Mouse (Mus musculus): Measurements from ENCODE around the gene Pou2f1. TPM values are rescaled to one million over a fixed set of nuclear protein-coding genes. Genes with fewer than 3 reads are reported as not detected.

The Pou2f1 gene
- total and polyA plus RNA-seq, 3 experiments = 4.6 to 10.2 TPM; not detected in 1

DNA sequence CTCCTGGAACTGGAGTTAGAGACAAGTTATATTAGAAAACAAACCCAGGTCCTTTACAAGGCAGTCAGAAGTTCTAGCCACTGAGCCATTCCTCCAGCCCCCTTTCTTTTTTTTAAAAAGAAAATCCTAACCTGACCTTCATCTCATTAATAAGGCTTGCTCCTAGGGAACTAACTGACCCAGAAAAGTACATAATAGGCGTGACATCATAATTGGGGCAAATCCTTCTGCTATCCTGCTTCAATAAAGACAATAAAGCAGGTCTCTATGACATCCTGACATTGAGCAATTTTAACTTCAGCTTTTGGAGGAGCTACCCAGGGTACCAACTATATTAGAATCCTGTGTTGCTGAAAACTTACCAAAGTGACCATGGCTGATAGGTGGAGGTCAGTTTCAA lies 98.9 kb downstream of the Pou2f1 start:
- Histone ChIP-seq H3K27me3 (ENCODE audit: control insufficient read depth in 1 of 2, insufficient read depth in 2 of 2, low read length in 2 of 2) (no peaks in the 10 kb centered on the region), H3K4me1 (ENCODE audit: control insufficient read depth in 1 of 2, insufficient read depth in 2 of 2, low read length in 2 of 2) (no peaks in the 10 kb centered on the region), H3K4me3 (ENCODE audit: control insufficient read depth in 1 of 2, insufficient read depth in 1 of 2, low read depth in 2 of 2, low read length in 2 of 2) (no peak overlapping the region), H3K9ac (ENCODE audit: control insufficient read depth, low read depth, low read length, poor library complexity, severe bottlenecking) (no peak overlapping the region), H3K9me3 (replicated peaks; ENCODE audit: insufficient read depth, low read length) (no peaks in the 10 kb centered on the region), H3K36me3 (ENCODE audit: control insufficient read depth in 1 of 2, insufficient read depth in 2 of 2, low read length in 2 of 2) (0 out of 4 replicates have a peak, but pooled peaks cover 0 to 3% of the 10 kb centered on the region in 2 experiments), H3K79me2 (ENCODE audit: control insufficient read depth, insufficient read depth, low read length, poor library complexity) (no peaks in the 10 kb centered on the region), H3K27ac (ENCODE audit: control insufficient read depth, low read depth, low read length) (no peak overlapping the region)
- TF ChIP-seq TCF12 (IDR thresholded peaks at IDR 0.05; ENCODE audit: low read depth, low read length) = no peak
- DNase-seq (ENCODE audit: low read depth, low spot score) = no peak

- peak; percentile 45 for DNase-seq (ENCODE audit: low read depth, low spot score)
- H3K36me3 ChIP-seq (ENCODE audit: control insufficient read depth in 1 of 2, insufficient read depth in 2 of 2, low read length in 2 of 2) = peaks cover 0 to 5% of the 10 kb centered on the region in 2 experiments; a peak in 3 of 4 replicates
- no peaks in the 10 kb centered on the region for H3K4me1 ChIP-seq (ENCODE audit: control insufficient read depth in 1 of 2, insufficient read depth in 2 of 2, low read length in 2 of 2)
- no peak overlapping the region for H3K9ac ChIP-seq (ENCODE audit: control insufficient read depth, low read depth, low read length, poor library complexity, severe bottlenecking)
- no peaks in the 10 kb centered on the region for H3K79me2 ChIP-seq (ENCODE audit: control insufficient read depth, insufficient read depth, low read length, poor library complexity)
- TF ChIP-seq MAX (IDR thresholded peaks at IDR 0.05; ENCODE audit: low read length) (no peak), TAL1 (IDR thresholded peaks at IDR 0.05; ENCODE audit: low read length) (no peak), GABPA (IDR thresholded peaks at IDR 0.05; ENCODE audit: low read depth, low read length) (no peak), POLR2AphosphoS5 (IDR thresholded peaks at IDR 0.05; ENCODE audit: borderline replicate concordance, low read depth, low read length) (no peak), MAFK (IDR thresholded peaks at IDR 0.05; ENCODE audit: borderline replicate concordance, low read depth, low read length) (no peak), ZKSCAN1 (IDR thresholded peaks at IDR 0.05; ENCODE audit: low read depth, low read length) (no peak), NRF1 (IDR thresholded peaks at IDR 0.05; ENCODE audit: insufficient read depth, low read depth, low read length, poor library complexity, severe bottlenecking) (no peak), POLR2AphosphoS2 (IDR thresholded peaks at IDR 0.05; ENCODE audit: low read length) (no peak), RCOR1 (IDR thresholded peaks at IDR 0.05; ENCODE audit: low read depth, low read length) (no peak), SMC3 (IDR thresholded peaks at IDR 0.05; ENCODE audit: low read depth, low read length) (peak; percentile 56), BHLHE40 (IDR thresholded peaks at IDR 0.05; ENCODE audit: borderline replicate concordance, low read depth, low read length) (no peak), JUND (IDR thresholded peaks at IDR 0.05; ENCODE audit: low read depth, low read length) (no peak), MYB (IDR thresholded peaks at IDR 0.05; ENCODE audit: low read depth, low read length) (no peak), MAZ (IDR thresholded peaks at IDR 0.05; ENCODE audit: low read depth, low read length) (no peak), USF1 (IDR thresholded peaks at IDR 0.05; ENCODE audit: low read depth, low read length) (no peak), RAD21 (IDR thresholded peaks at IDR 0.05; ENCODE audit: low read depth, low read length) (peak; percentile 53), ZC3H11A (IDR thresholded peaks at IDR 0.05; ENCODE audit: low read depth, low read length) (peak; percentile 38; the same call in 1 of the 2 replicates), GATA1 (IDR thresholded peaks at IDR 0.05; ENCODE audit: low read depth, low read length) (no peak), ZMIZ1 (IDR thresholded peaks at IDR 0.05; ENCODE audit: low read depth, low read length) (no peak), CTCF (IDR thresholded peaks at IDR 0.05 in 2 of 3, conservative IDR thresholded peaks at IDR 0.05 in 1 of 3; ENCODE audit: control insufficient read depth in 1 of 3, insufficient read depth in 1 of 3, low read depth in 2 of 3, low read length in 3 of 3, poor library complexity in 1 of 3, severe bottlenecking in 1 of 3) (peak; percentile 14 to 55 (median 33); a peak in 3 of 6 replicates)
- no peak overlapping the region for H3K27ac ChIP-seq (ENCODE audit: control insufficient read depth, low read depth, low read length)
- H3K4me3 ChIP-seq (ENCODE audit: control insufficient read depth in 1 of 2, insufficient read depth in 1 of 2, low read depth in 2 of 2, low read length in 2 of 2) = no peak overlapping the region
- H3K27me3 ChIP-seq (ENCODE audit: control insufficient read depth in 1 of 2, insufficient read depth in 2 of 2, low read length in 2 of 2) = no peaks in the 10 kb centered on the region
- H3K9me3 ChIP-seq (replicated peaks; ENCODE audit: insufficient read depth, low read length) = no peaks in the 10 kb centered on the region
Measured at GRCm38 (mm10) chr1:165891686-165892085, 110.8 kb downstream of the Pou2f1 start.

Measured in MEL (cell line).